Mouse (Mus musculus) ES-E14 (cell line): ENCODE data around the gene Sucla2.

ENCODE experiments used
- CHD2 ChIP-seq: IDR thresholded peaks from 2 replicates; pipeline ENCODE4 v1.6.1; 2014; ENCODE audit warnings: mild to moderate bottlenecking, low read depth, low read length, inconsistent platforms
- HCFC1 ChIP-seq: IDR thresholded peaks from 2 replicates; pipeline ENCODE4 v1.6.1; 2012; ENCODE audit warnings: low read length, inconsistent platforms, borderline replicate concordance; ENCODE audit not compliant: insufficient read depth
- ZC3H11A ChIP-seq: IDR thresholded peaks from 2 replicates; pipeline ENCODE4 v1.6.1; 2012; ENCODE audit warnings: low read depth, mild to moderate bottlenecking, inconsistent platforms, low read length, borderline replicate concordance
- ZNF384 ChIP-seq: IDR thresholded peaks from 2 replicates; pipeline ENCODE4 v1.6.1; 2012; ENCODE audit warnings: low read depth, low read length, inconsistent platforms

DNA sequence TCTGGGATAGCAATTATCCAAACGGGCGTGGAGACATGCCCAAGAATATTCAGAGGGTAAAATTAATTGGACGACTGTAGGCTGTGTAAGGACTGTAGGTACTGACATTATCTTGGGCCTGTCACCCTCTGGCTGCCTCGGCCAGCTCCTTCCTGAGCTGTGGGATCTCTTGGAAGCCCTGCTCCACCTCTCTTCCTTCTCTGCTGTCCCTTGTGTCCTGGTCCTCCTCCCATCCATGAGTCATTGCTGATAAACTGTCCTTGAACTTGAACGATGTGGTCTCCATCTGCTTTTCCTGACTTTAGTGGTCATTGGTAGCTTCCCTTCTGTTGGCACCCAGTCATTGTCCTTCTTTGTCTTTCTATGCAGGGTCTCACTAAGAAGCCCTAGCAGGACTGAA, 38.5 kb upstream of the Sucla2 start:
- no peak for TF ChIP-seq ZNF384
- no peak for TF ChIP-seq ZC3H11A
- no peak for TF ChIP-seq HCFC1
- TF ChIP-seq CHD2: no peak
